Mouse (Mus musculus): Measurements from ENCODE around the gene Fbxw11.

GRCm38 (mm10) chr11:32647265-32647664 lies 4.7 kb downstream of the Fbxw11 start:
- TF ChIP-seq CTCF (IDR thresholded peaks at IDR 0.05; ENCODE audit: low read depth) (no peak), EP300 (IDR thresholded peaks at IDR 0.05; ENCODE audit: low read depth) (no peak)

Measured in liver, postnatal 0 days (tissue).